Mouse (Mus musculus) NIH3T3 (cell line): ENCODE data around the gene 1700022I11Rik.

Experiments used
- DNase-seq: peaks from one replicate; pipeline ENCODE4 v3.0.0-alpha.2; 2012; ENCODE audit warnings: low read depth

1700022I11Rik gene

GRCm38 (mm10) chr4:43001272-43001671 lies 31.9 kb downstream of the 1700022I11Rik start:
- no peak for DNase-seq

GRCm38 (mm10) chr4:43002756-43003439 lies 33.5 kb downstream of the 1700022I11Rik start:
- DNase-seq = no peak

- no peak for DNase-seq
Observed at GRCm38 (mm10) chr4:43004951-43005350, 35.5 kb downstream of the 1700022I11Rik start.

- peak; percentile 76 for DNase-seq
Observed at GRCm38 (mm10) chr4:43005765-43006164, 36.4 kb downstream of the 1700022I11Rik start.

- DNase-seq = peak; percentile 79
Observed at GRCm38 (mm10) chr4:43010161-43011038, 41.0 kb downstream of the 1700022I11Rik start, which contains the start of gene Fancg. Fancg (minus strand) TSS chr4:43010506.

- peak; percentile 76 for DNase-seq
Observed at GRCm38 (mm10) chr4:43012091-43012490, 42.7 kb downstream of the 1700022I11Rik start.

- peak; percentile 33 for DNase-seq
Observed at GRCm38 (mm10) chr4:43018156-43018555, 48.8 kb downstream of the 1700022I11Rik start.

- no peak for DNase-seq
Observed at GRCm38 (mm10) chr4:43019176-43019575, 49.8 kb downstream of the 1700022I11Rik start.

GRCm38 (mm10) chr4:43019641-43020465 lies 50.4 kb downstream of the 1700022I11Rik start:
- no peak for DNase-seq

- no peak for DNase-seq
Observed at GRCm38 (mm10) chr4:43020876-43021275, 51.5 kb downstream of the 1700022I11Rik start.

- no peak for DNase-seq
Observed at GRCm38 (mm10) chr4:43021341-43021740, 51.9 kb downstream of the 1700022I11Rik start.

- no peak for DNase-seq
Observed at GRCm38 (mm10) chr4:43024673-43025072, 55.3 kb downstream of the 1700022I11Rik start.

GRCm38 (mm10) chr4:43025084-43025960 lies 55.9 kb downstream of the 1700022I11Rik start, which contains the start of gene Pigo:
Pigo (minus strand) TSS chr4:43025819.
- DNase-seq = peak; percentile 95

GRCm38 (mm10) chr4:43029121-43029520 lies 59.7 kb downstream of the 1700022I11Rik start:
- DNase-seq = no peak

GRCm38 (mm10) chr4:43029749-43030148 lies 60.3 kb downstream of the 1700022I11Rik start:
- DNase-seq = no peak

GRCm38 (mm10) chr4:43030352-43030751 lies 60.9 kb downstream of the 1700022I11Rik start:
- DNase-seq = no peak

- DNase-seq = peak; percentile 59
Observed at GRCm38 (mm10) chr4:43030780-43031230, 61.4 kb downstream of the 1700022I11Rik start.

- peak; percentile 94 for DNase-seq
Observed at GRCm38 (mm10) chr4:43031237-43031995, 62.0 kb downstream of the 1700022I11Rik start, which contains the start of gene Stoml2. Stoml2 (minus strand) TSS chr4:43031710.

GRCm38 (mm10) chr4:43032501-43032900 lies 63.1 kb downstream of the 1700022I11Rik start:
- no peak for DNase-seq
